Mouse (Mus musculus): ENCODE results near the gene Vps13d.

DNA sequence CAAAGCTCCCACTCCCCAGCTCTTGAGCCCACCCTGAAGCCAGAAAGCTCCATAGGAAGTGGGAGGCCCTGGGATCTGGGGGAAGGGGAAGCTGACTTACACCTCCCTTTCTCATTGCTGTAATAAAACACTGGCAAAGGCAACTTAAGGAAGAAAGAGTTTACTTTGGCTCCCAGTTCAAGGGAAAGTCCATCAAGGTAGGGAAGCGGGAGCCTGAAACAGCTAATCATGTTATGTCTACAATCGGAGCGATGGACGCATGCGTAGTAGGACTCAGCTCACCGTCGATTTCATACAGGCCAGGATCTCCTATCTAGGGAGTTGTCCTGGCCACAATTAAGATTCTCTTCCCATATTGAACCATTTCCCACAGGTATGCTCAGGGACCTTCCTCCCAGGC, 263.6 kb downstream of the Vps13d start:
- TF ChIP-seq CTCF (IDR thresholded peaks at IDR 0.05; ENCODE audit: low read depth) (no peak), EP300 (IDR thresholded peaks at IDR 0.05; ENCODE audit: low read depth) (no peak)
